Mouse (Mus musculus) limb, embryonic 14.5 days (tissue): ENCODE data around the gene Erf. TPM values are rescaled to one million over a fixed set of nuclear protein-coding genes. Genes with fewer than 3 reads are reported as not detected.

Experiments
- ATAC-seq: fragments of 200-750 bp; cut with Nextera tagmentation; 2 replicates; pipeline ENCODE4 v1.8.0; 2017; ENCODE audit warnings: low read depth, moderate number of reproducible peaks, moderate TSS enrichment; ENCODE audit not compliant: low FRiP score
- DNase-seq: peaks from one replicate; pipeline ENCODE4 v3.0.0-alpha.2; 2015; ENCODE audit warnings: low spot score
- H3K27ac ChIP-seq: fragments of 300-500 bp; sonication (generic); replicated peaks from 2 replicates; pipeline ENCODE4 v1.5.1; 2014; ENCODE audit warnings: low read depth, mild to moderate bottlenecking, low read length, moderate library complexity, mixed read lengths
- H3K27me3 ChIP-seq: fragments of 300-500 bp; sonication (generic); 2 replicates; pipeline ENCODE4 v1.6.1; 2014; ENCODE audit warnings: low read length, mixed read lengths; ENCODE audit not compliant: control insufficient read depth, insufficient read depth
- H3K36me3 ChIP-seq: fragments of 300-500 bp; sonication (generic); 2 replicates; pipeline ENCODE4 v1.6.1; 2014; ENCODE audit warnings: mild to moderate bottlenecking, low read length, moderate library complexity, mixed read lengths; ENCODE audit not compliant: control insufficient read depth, insufficient read depth
- H3K4me1 ChIP-seq: fragments of 300-500 bp; sonication (generic); 2 replicates; pipeline ENCODE4 v1.6.1; 2014; ENCODE audit warnings: antibody characterized with exemption, low read length, mixed read lengths; ENCODE audit not compliant: control insufficient read depth, insufficient read depth
- H3K4me2 ChIP-seq: fragments of 300-500 bp; sonication (generic); replicated peaks from 2 replicates; pipeline ENCODE4 v1.6.1; 2014; ENCODE audit warnings: low read depth, mild to moderate bottlenecking, low read length, moderate library complexity; ENCODE audit not compliant: severe bottlenecking
- H3K4me3 ChIP-seq: fragments of 300-500 bp; sonication (generic); replicated peaks from 2 replicates; pipeline ENCODE4 v1.5.1; 2014; ENCODE audit warnings: low read length
- H3K9ac ChIP-seq: fragments of 300-500 bp; sonication (generic); 2 replicates; pipeline ENCODE4 v1.6.1; 2014; ENCODE audit warnings: mild to moderate bottlenecking, low read depth, low read length, moderate library complexity; ENCODE audit not compliant: severe bottlenecking
- H3K9me3 ChIP-seq: fragments of 300-500 bp; sonication (generic); 2 replicates; pipeline ENCODE4 v1.6.1; 2016; ENCODE audit warnings: low read length; ENCODE audit not compliant: control insufficient read depth
- POLR2A ChIP-seq: fragments of 200-500 bp; IDR thresholded peaks from 2 replicates; pipeline ENCODE4 v1.8.0; 2012; ENCODE audit warnings: inconsistent platforms, mild to moderate bottlenecking, moderate library complexity, borderline replicate concordance; ENCODE audit not compliant: insufficient read depth, insufficient read length; ENCODE audit errors: extremely low read depth
- WGBS: fragments of 180-500 bp; shearing (Covaris S2); extraction: QIAGEN DNeasy Blood & Tissue Kit; methylation state at CpG from one replicate; pipeline ENCODE4 v1.1.7; 2014; 5-methylcytosine and 5-hydroxymethylcytosine counted together
- polyA plus RNA-seq, 2 experiments: library from polyadenylated mRNA; depleted of rRNA in 1 of 2; stranded (reverse) in 1 of 2; unstranded in 1 of 2; fragments of >200 nt; fragmentation: Nextera tagmentation in 1 of 2; extraction: Ambion mirVana in 1 of 2; gene quantifications; 2 replicates each; pipeline versions ENCODE4 v1.2.1 to v1.2.3; 2012 to 2014

Erf gene
- polyA plus RNA-seq, 2 experiments, result 33.2 to 99.2 TPM

GRCm38 (mm10) chr7:25221102-25221883, 29.3 kb downstream of the Erf start, which contains the start of gene Zfp526:
Gene Zfp526, plus strand, starts transcription at chr7:25221425.
- peak; percentile 99 for DNase-seq
- H3K9me3 ChIP-seq, result no peaks in the 10 kb centered on the region
- TF ChIP-seq POLR2A, result peak; percentile 83; the same call in 1 of the 2 replicates
- H3K27me3 ChIP-seq, result no peaks in the 10 kb centered on the region
- peak within 1 kb of the TSS; percentile 71 for H3K9ac ChIP-seq
- peak within 1 kb of the TSS; percentile 91 for H3K4me2 ChIP-seq
- peak; percentile 95 for ATAC-seq
- under 1% methylated on average over 45 of the region's 45 CpGs for WGBS
- peaks cover 23% of the 10 kb centered on the region for H3K4me1 ChIP-seq
- H3K27ac ChIP-seq, result peak within 1 kb of the TSS; percentile 89
- peaks cover 35% of the 10 kb centered on the region for H3K36me3 ChIP-seq
- peak within 1 kb of the TSS; percentile 72 for H3K4me3 ChIP-seq

- no peaks in the 10 kb centered on the region for H3K27me3 ChIP-seq
- H3K9me3 ChIP-seq, result no peaks in the 10 kb centered on the region
- 7% methylated on average over 20 of the region's 20 CpGs for WGBS
- ATAC-seq (no peak), DNase-seq (no peak)
- H3K27ac ChIP-seq, result peak within 1 kb of the TSS; percentile 89
- TF ChIP-seq POLR2A, result no peak
- H3K36me3 ChIP-seq, result peaks cover 28% of the 10 kb centered on the region
- H3K4me3 ChIP-seq, result peak within 1 kb of the TSS; percentile 72
- H3K4me1 ChIP-seq, result peaks cover 23% of the 10 kb centered on the region
- peak within 1 kb of the TSS; percentile 71 for H3K9ac ChIP-seq
- peak within 1 kb of the TSS; percentile 91 for H3K4me2 ChIP-seq
Measured at GRCm38 (mm10) chr7:25220457-25221101, 30.0 kb downstream of the Erf start, which contains the start of gene Dedd2. Gene Dedd2, minus strand, starts transcription at chr7:25220615.

GRCm38 (mm10) chr7:25219756-25220456, 30.7 kb downstream of the Erf start:
- peak overlapping the region; percentile 91 for H3K4me2 ChIP-seq
- peak; percentile 96 for DNase-seq
- H3K4me3 ChIP-seq, result peak overlapping the region; percentile 72
- no peak for TF ChIP-seq POLR2A
- no peaks in the 10 kb centered on the region for H3K9me3 ChIP-seq
- H3K27ac ChIP-seq, result peak overlapping the region; percentile 61; the same call in 1 of the 2 replicates
- ATAC-seq, result peak; percentile 80
- no peaks in the 10 kb centered on the region for H3K27me3 ChIP-seq
- peaks cover 28% of the 10 kb centered on the region for H3K36me3 ChIP-seq
- peaks cover 23% of the 10 kb centered on the region for H3K4me1 ChIP-seq
- peak overlapping the region; percentile 70 for H3K9ac ChIP-seq
- 2% methylated on average over 31 of the region's 31 CpGs for WGBS

- 0 out of 2 replicates have a peak overlapping the region, but pooled peaks have one; percentile 61 for H3K27ac ChIP-seq
- peak overlapping the region; percentile 70 for H3K9ac ChIP-seq
- H3K36me3 ChIP-seq, result peaks cover 24% of the 10 kb centered on the region
- peak overlapping the region; percentile 72 for H3K4me3 ChIP-seq
- H3K4me1 ChIP-seq, result peaks cover 23% of the 10 kb centered on the region
- no peaks in the 10 kb centered on the region for H3K27me3 ChIP-seq
- ATAC-seq (0 out of 2 replicates have a peak, but pooled peaks have one; percentile 1), DNase-seq (no peak)
- TF ChIP-seq POLR2A, result no peak
- H3K4me2 ChIP-seq, result peak overlapping the region; percentile 91
- under 1% methylated on average over 16 of the region's 16 CpGs for WGBS
- no peaks in the 10 kb centered on the region for H3K9me3 ChIP-seq
Measured at GRCm38 (mm10) chr7:25219416-25219750, 31.2 kb downstream of the Erf start.

GRCm38 (mm10) chr7:25218705-25219415, 31.7 kb downstream of the Erf start:
- no peaks in the 10 kb centered on the region for H3K27me3 ChIP-seq
- peaks cover 23% of the 10 kb centered on the region for H3K4me1 ChIP-seq
- 0 out of 2 replicates have a peak, but pooled peaks have one; percentile 10 for ATAC-seq
- DNase-seq, result peak; percentile 75
- peak overlapping the region; percentile 70 for H3K9ac ChIP-seq
- WGBS, result under 1% methylated on average over 43 of the region's 53 CpGs
- 0 out of 2 replicates have a peak overlapping the region, but pooled peaks have one; percentile 68 for H3K27ac ChIP-seq
- H3K9me3 ChIP-seq, result no peaks in the 10 kb centered on the region
- H3K4me3 ChIP-seq, result peak overlapping the region; percentile 72
- peaks cover 19% of the 10 kb centered on the region for H3K36me3 ChIP-seq
- H3K4me2 ChIP-seq, result peak overlapping the region; percentile 91
- TF ChIP-seq POLR2A, result no peak
